Mouse (Mus musculus) left cerebral cortex, adult 2 months (tissue): ENCODE data around the gene Sept10. TPM values are rescaled to one million over a fixed set of nuclear protein-coding genes. Genes with fewer than 3 reads are reported as not detected.

Experiments
- DNase-seq, 2 experiments: peaks; one replicate each; pipeline ENCODE4 v3.0.0; 2021 to 2022; ENCODE audit warnings: low spot score in 2 of 2, mixed read lengths in 1 of 2; ENCODE audit errors: extremely low spot score in 1 of 2
- H3K27ac ChIP-seq: fragments of 200-600 bp; 2 replicates; pipeline ENCODE4 v1.8.1; 2022
- H3K4me3 ChIP-seq: fragments of 200-600 bp; 2 replicates; pipeline ENCODE4 v1.8.1; 2022
- CTCF ChIP-seq: fragments of 200-600 bp; IDR thresholded peaks from 2 replicates; pipeline ENCODE4 v1.8.1; 2022; ENCODE audit warnings: antibody characterized with exemption, mild to moderate bottlenecking, moderate library complexity
- intact Hi-C: fragments of 180-260 bp; cut with DNase I; formaldehyde crosslinking; loops from one replicate; pipeline ENCODE4 v1.15.1; 2025
- total RNA-seq, 2 experiments: library from RNA; stranded (reverse); gene quantifications; 2 replicates each; pipeline ENCODE4 v1.2.3; 2021

Sept10 gene
- total RNA-seq, 2 experiments from 2014 or later: 6.6 to 6.9 TPM

GRCm38 (mm10) chr10:59162185-59162897 is 59.3 kb downstream of the Sept10 start:
- intact Hi-C loops: loop anchor here (10.0 kb wide), 1 partner anchor 702 kb away; no protein-coding TSS in a partner anchor
- no peak overlapping the region for H3K27ac ChIP-seq

DNA sequence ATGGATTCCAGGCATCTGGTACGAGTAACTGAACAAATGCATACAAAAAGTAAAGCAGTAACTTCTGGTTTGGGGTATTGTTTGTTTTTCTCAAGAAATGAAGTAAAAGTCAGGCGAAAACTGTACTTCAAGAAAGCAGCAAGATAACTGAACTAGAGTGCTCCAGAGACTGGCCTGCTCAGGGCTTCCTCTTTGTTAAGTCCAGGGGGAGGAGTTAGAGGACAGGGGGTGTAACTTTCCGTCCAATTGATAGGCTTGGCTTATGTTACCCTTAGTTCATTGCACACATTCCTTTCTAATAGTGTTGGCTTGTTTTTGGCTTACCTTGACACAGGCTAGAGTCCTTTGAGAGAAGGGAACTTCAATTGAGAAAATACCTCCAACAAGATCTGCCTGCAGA is 63.0 kb downstream of the Sept10 start:
- intact Hi-C loops: no loop called here
- no peak for DNase-seq
- TF ChIP-seq CTCF: no peak
- H3K27ac ChIP-seq: no peak overlapping the region
- no peak overlapping the region for H3K4me3 ChIP-seq

More at GRCm38 (mm10) chr10:59162185-59162897, 59.3 kb downstream of the Sept10 start:
- no peak overlapping the region for H3K4me3 ChIP-seq
- DNase-seq: no peak
- TF ChIP-seq CTCF: no peak

GRCm38 (mm10) chr10:59152544-59153081 is 69.0 kb downstream of the Sept10 start:
- Histone ChIP-seq H3K27ac (no peak overlapping the region), H3K4me3 (no peak overlapping the region)
- no peak for TF ChIP-seq CTCF
- intact Hi-C loops: loop anchor here (5.0 kb wide), 1 partner anchor 480 kb away; no protein-coding TSS in a partner anchor
- no peak for DNase-seq

- TF ChIP-seq CTCF: no peak
Measured at GRCm38 (mm10) chr10:59150938-59151657, 70.5 kb downstream of the Sept10 start.

GRCm38 (mm10) chr10:59149956-59150383 is 71.7 kb downstream of the Sept10 start:
- peak; percentile 41 to 46 for DNase-seq
- no peak overlapping the region for H3K27ac ChIP-seq
- no peak overlapping the region for H3K4me3 ChIP-seq
- intact Hi-C loops: loop anchor here (1.0 to 5.0 kb wide), 3 partner anchors 41 to 478 kb away; partner anchors contain the start of gene Sh3rf3
- TF ChIP-seq CTCF: peak; percentile 85

More at GRCm38 (mm10) chr10:59150938-59151657, 70.5 kb downstream of the Sept10 start:
- DNase-seq: no peak
- H3K4me3 ChIP-seq: no peak overlapping the region
- no peak overlapping the region for H3K27ac ChIP-seq
- intact Hi-C loops: loop anchor here (1.0 to 5.0 kb wide), 3 partner anchors 42 to 479 kb away; partner anchors contain the start of gene Sh3rf3

GRCm38 (mm10) chr10:59133478-59134009 is 88.1 kb downstream of the Sept10 start:
- Histone ChIP-seq H3K27ac (peak overlapping the region; percentile 71), H3K4me3 (no peak overlapping the region)
- no peak for DNase-seq
- no peak for TF ChIP-seq CTCF
- intact Hi-C loops: loop anchor here (1.0 kb wide), 1 partner anchor 18 kb away; no protein-coding TSS in a partner anchor

GRCm38 (mm10) chr10:59131926-59132628 is 89.6 kb downstream of the Sept10 start:
- H3K27ac ChIP-seq: no peak overlapping the region
- intact Hi-C loops: no loop called here
- no peak for DNase-seq
- TF ChIP-seq CTCF: no peak
- no peak overlapping the region for H3K4me3 ChIP-seq

- H3K4me3 ChIP-seq: no peak overlapping the region
- no peak for DNase-seq
- TF ChIP-seq CTCF: no peak
- peak overlapping the region; percentile 76 for H3K27ac ChIP-seq
- intact Hi-C loops: loop anchor here (1.0 kb wide), 1 partner anchor 12 kb away; no protein-coding TSS in a partner anchor
Measured at GRCm38 (mm10) chr10:59127637-59128036, 94.0 kb downstream of the Sept10 start.

- intact Hi-C loops: no loop called here
- no peak for DNase-seq
- TF ChIP-seq CTCF: no peak
- Histone ChIP-seq H3K4me3 (no peak overlapping the region), H3K27ac (no peak overlapping the region)
Measured at GRCm38 (mm10) chr10:59125497-59125896, 96.2 kb downstream of the Sept10 start.

GRCm38 (mm10) chr10:59119811-59120210 is 101.8 kb downstream of the Sept10 start:
- no peak for TF ChIP-seq CTCF
- H3K4me3 ChIP-seq: no peak overlapping the region
- no peak overlapping the region for H3K27ac ChIP-seq
- intact Hi-C loops: no loop called here
- no peak for DNase-seq

GRCm38 (mm10) chr10:59119001-59119400 is 102.6 kb downstream of the Sept10 start:
- TF ChIP-seq CTCF: no peak
- no peak overlapping the region for H3K4me3 ChIP-seq
- peak overlapping the region; percentile 37; the same call in 1 of the 2 replicates for H3K27ac ChIP-seq
- intact Hi-C loops: no loop called here
- no peak for DNase-seq
